Mouse (Mus musculus): ENCODE results near the gene Ywhag.

- TF ChIP-seq CTCF (IDR thresholded peaks at IDR 0.05; ENCODE audit: low read depth): peak; percentile 66
- no peak for TF ChIP-seq EP300 (IDR thresholded peaks at IDR 0.05; ENCODE audit: low read depth)
Measured at GRCm38 (mm10) chr5:135966866-135967265, 32.5 kb upstream of the Ywhag start.
